Mouse (Mus musculus): ENCODE measurements around the gene Coq10b.

GRCm38 (mm10) chr1:55041691-55042090 is 10.9 kb upstream of the Coq10b start:
- TF ChIP-seq CTCF (IDR thresholded peaks at IDR 0.05; ENCODE audit: low read depth) (no peak), EP300 (IDR thresholded peaks at IDR 0.05; ENCODE audit: low read depth) (no peak)
